8 mouse cellular contexts compared by ENCODE assay signal in genomic region chr11:117828149-117828887, GRCm38 (mm10). TPM values are rescaled to one million over a fixed set of nuclear protein-coding genes. Genes with fewer than 3 reads are reported as not detected.
DNase-seq lines count a peak whose midpoint lies in the region; ATAC-seq lines count a peak whose summit lies in the region.

No protein-coding gene starts in this region.

- H3K4me3 ChIP-seq in forebrain, embryonic 10.5 days = no peak overlapping the region
- no peak overlapping the region for H3K4me3 ChIP-seq in forebrain, embryonic 16.5 days (replicated peaks; ENCODE audit: low read length)

- no peaks in the 10 kb centered on the region for H3K9me3 ChIP-seq in forebrain, embryonic 10.5 days
- no peaks in the 10 kb centered on the region for H3K9me3 ChIP-seq in forebrain, embryonic 16.5 days (ENCODE audit: control insufficient read depth, low read length)

- no peak overlapping the region for H3K4me2 ChIP-seq in forebrain, embryonic 16.5 days (ENCODE audit: low read length)

- no peak for DNase-seq in forebrain, embryonic 10.5 days (ENCODE audit: extremely low spot score, low spot score)
- DNase-seq in CD4-positive, CD25-positive, alpha-beta regulatory T cell, adult 2 months (ENCODE audit: low read depth, low spot score) = peak; percentile 93
- DNase-seq in kidney, postnatal 14 days = peak; percentile 71
- peak; percentile 75 to 82 for DNase-seq in natural killer cell, adult 2 months (ENCODE audit: low spot score in 2 of 2)
- DNase-seq in left cerebral cortex, adult 11 months (ENCODE audit: low spot score) = no peak
- DNase-seq in layer of hippocampus, adult 9-10 months (ENCODE audit: low spot score) = no peak

- H3K36me3 ChIP-seq in forebrain, embryonic 10.5 days (replicated peaks) = peaks cover 10% of the 10 kb centered on the region
- no peaks in the 10 kb centered on the region for H3K36me3 ChIP-seq in forebrain, embryonic 16.5 days (ENCODE audit: control insufficient read depth, insufficient read depth)

- peaks cover 74% of the 10 kb centered on the region for H3K4me1 ChIP-seq in forebrain, embryonic 10.5 days
- H3K4me1 ChIP-seq in forebrain, embryonic 16.5 days (replicated peaks; ENCODE audit: control insufficient read depth, insufficient read depth, low read length) = peaks cover 37% of the 10 kb centered on the region

- H3K27ac ChIP-seq in forebrain, embryonic 10.5 days = 0 out of 2 replicates have a peak overlapping the region, but pooled peaks have one; percentile 33
- H3K27ac ChIP-seq in forebrain, embryonic 16.5 days (ENCODE audit: low read length) = no peak overlapping the region

- 91% methylated on average over 18 of the region's 18 CpGs for WGBS in forebrain, embryonic 10.5 days
- 72% methylated on average over 18 of the region's 18 CpGs for WGBS in forebrain, embryonic 16.5 days

- H3K9ac ChIP-seq in forebrain, embryonic 16.5 days (replicated peaks; ENCODE audit: low read depth, low read length) = no peak overlapping the region

- ATAC-seq in forebrain, embryonic 16.5 days = no peak
- ATAC-seq in erythroid progenitor cell, adult 5-6 weeks (replicated peaks; ENCODE audit: low FRiP score, poor library complexity, severe bottlenecking) = 0 out of 2 replicates have a peak, but pooled peaks have one; percentile 17

- no peaks in the 10 kb centered on the region for H3K27me3 ChIP-seq in forebrain, embryonic 10.5 days (ENCODE audit: poor library complexity, severe bottlenecking)
- no peaks in the 10 kb centered on the region for H3K27me3 ChIP-seq in forebrain, embryonic 16.5 days (replicated peaks; ENCODE audit: control insufficient read depth, insufficient read depth, low read length)

RNA-seq across cellular contexts. Expression of gene Tk1, which starts 2.4 kb away (rescaled TPM):
- polyA plus RNA-seq in forebrain, embryonic 10.5 days (2016; fragmentation: Nextera tagmentation; extraction: Ambion mirVana) = 167 and 178 TPM in 2 replicates
- polyA plus RNA-seq in forebrain, embryonic 16.5 days (2015; fragmentation: Nextera tagmentation; extraction: Ambion mirVana) = 37.5 and 39.7 TPM in 2 replicates
- 462 and 532 TPM in 2 replicates for total RNA-seq in erythroid progenitor cell, adult 5-6 weeks (2015; ENCODE audit: low replicate concordance)
- total RNA-seq in erythroid progenitor cell, adult 5-6 weeks (2017; ENCODE audit: low replicate concordance) = 549 and 716 TPM in 2 replicates

RNA-seq across cellular contexts. Expression of gene Afmid, which starts 2.6 kb away (rescaled TPM):
- polyA plus RNA-seq in forebrain, embryonic 10.5 days (2016; fragmentation: Nextera tagmentation; extraction: Ambion mirVana) = 4.0 and 4.8 TPM in 2 replicates
- polyA plus RNA-seq in forebrain, embryonic 16.5 days (2015; fragmentation: Nextera tagmentation; extraction: Ambion mirVana) = 5.2 and 7.1 TPM in 2 replicates
- total RNA-seq in erythroid progenitor cell, adult 5-6 weeks (2015; ENCODE audit: low replicate concordance) = 38.6 and 38.9 TPM in 2 replicates
- 70.3 and 75.6 TPM in 2 replicates for total RNA-seq in erythroid progenitor cell, adult 5-6 weeks (2017; ENCODE audit: low replicate concordance)

RNA-seq across cellular contexts. Expression of gene Gm20708, which starts 18.9 kb away (rescaled TPM):
- polyA plus RNA-seq in forebrain, embryonic 10.5 days (2016; fragmentation: Nextera tagmentation; extraction: Ambion mirVana) = 0.17 and 0.58 TPM in 2 replicates
- 0.19 and 0.90 TPM in 2 replicates for polyA plus RNA-seq in forebrain, embryonic 16.5 days (2015; fragmentation: Nextera tagmentation; extraction: Ambion mirVana)
- 72.1 and 80.7 TPM in 2 replicates for total RNA-seq in erythroid progenitor cell, adult 5-6 weeks (2015; ENCODE audit: low replicate concordance)
- 3.4 and 18.5 TPM in 2 replicates for total RNA-seq in erythroid progenitor cell, adult 5-6 weeks (2017; ENCODE audit: low replicate concordance)

RNA-seq across cellular contexts. Expression of gene Syngr2, which starts 18.9 kb away (rescaled TPM):
- 36.9 and 38.0 TPM in 2 replicates for polyA plus RNA-seq in forebrain, embryonic 10.5 days (2016; fragmentation: Nextera tagmentation; extraction: Ambion mirVana)
- 13.1 and 14.4 TPM in 2 replicates for polyA plus RNA-seq in forebrain, embryonic 16.5 days (2015; fragmentation: Nextera tagmentation; extraction: Ambion mirVana)
- total RNA-seq in erythroid progenitor cell, adult 5-6 weeks (2015; ENCODE audit: low replicate concordance) = 65.4 and 86.5 TPM in 2 replicates
- total RNA-seq in erythroid progenitor cell, adult 5-6 weeks (2017; ENCODE audit: low replicate concordance) = 35.0 and 41.8 TPM in 2 replicates

RNA-seq across cellular contexts. Expression of gene Birc5, which starts 20.7 kb away (rescaled TPM):
- 412 and 424 TPM in 2 replicates for polyA plus RNA-seq in forebrain, embryonic 10.5 days (2016; fragmentation: Nextera tagmentation; extraction: Ambion mirVana)
- polyA plus RNA-seq in forebrain, embryonic 16.5 days (2015; fragmentation: Nextera tagmentation; extraction: Ambion mirVana) = 72.6 and 82.9 TPM in 2 replicates
- total RNA-seq in erythroid progenitor cell, adult 5-6 weeks (2015; ENCODE audit: low replicate concordance) = 782 and 936 TPM in 2 replicates
- 871 and 1,077 TPM in 2 replicates for total RNA-seq in erythroid progenitor cell, adult 5-6 weeks (2017; ENCODE audit: low replicate concordance)

Comparison
In these comparisons a context has a peak if more than half of its experiments do, and no peak if none do; other contexts are left out.
1. DNase-seq: peak in CD4-positive, CD25-positive, alpha-beta regulatory T cell, adult 2 months (single experiment), kidney, postnatal 14 days (single experiment) and natural killer cell, adult 2 months (2 of 2); none in forebrain, embryonic 10.5 days (single experiment), left cerebral cortex, adult 11 months (single experiment) and layer of hippocampus, adult 9-10 months (single experiment).